Mouse (Mus musculus) embryonic facial prominence, embryonic 10.5 days (tissue): ENCODE results near the gene Fat3. TPM values are rescaled to one million over a fixed set of nuclear protein-coding genes. Genes with fewer than 3 reads are reported as not detected.

Source experiments
- DNase-seq: peaks from one replicate; pipeline ENCODE4 v3.0.0-alpha.2; 2017; ENCODE audit warnings: low spot score
- H3K27ac ChIP-seq: fragments of 300-500 bp; sonication (generic); replicated peaks from 2 replicates; pipeline ENCODE4 v1.5.1; 2016; ENCODE audit warnings: mild to moderate bottlenecking
- H3K27me3 ChIP-seq: fragments of 300-500 bp; sonication (generic); replicated peaks from 2 replicates; pipeline ENCODE4 v1.6.1; 2016; ENCODE audit warnings: low read depth, mild to moderate bottlenecking; ENCODE audit not compliant: poor library complexity, severe bottlenecking
- H3K36me3 ChIP-seq: fragments of 300-500 bp; sonication (generic); replicated peaks from 2 replicates; pipeline ENCODE4 v1.6.1; 2016; ENCODE audit warnings: mild to moderate bottlenecking, moderate library complexity
- H3K4me1 ChIP-seq: fragments of 300-500 bp; sonication (generic); 2 replicates; pipeline ENCODE4 v1.6.1; 2016
- H3K4me3 ChIP-seq: fragments of 300-500 bp; sonication (generic); 2 replicates; pipeline ENCODE4 v1.5.1; 2016; ENCODE audit warnings: mild to moderate bottlenecking, moderate library complexity
- H3K9me3 ChIP-seq: fragments of 300-500 bp; sonication (generic); 2 replicates; pipeline ENCODE4 v1.6.1; 2016; ENCODE audit warnings: mild to moderate bottlenecking
- WGBS: fragments of 180-500 bp; shearing (Covaris S2); methylation state at CpG from one replicate; pipeline ENCODE4 v1.1.7; 2016; 5-methylcytosine and 5-hydroxymethylcytosine counted together
- polyA plus RNA-seq: library from polyadenylated mRNA; unstranded; fragments of >200 nt; fragmentation: Nextera tagmentation; extraction: Ambion mirVana; gene quantifications from 2 replicates; pipeline ENCODE4 v1.2.1, GENCODE M21; 2016

Fat3 gene
- polyA plus RNA-seq, 1 experiment from 2014 or later, result 2.8 TPM

DNA sequence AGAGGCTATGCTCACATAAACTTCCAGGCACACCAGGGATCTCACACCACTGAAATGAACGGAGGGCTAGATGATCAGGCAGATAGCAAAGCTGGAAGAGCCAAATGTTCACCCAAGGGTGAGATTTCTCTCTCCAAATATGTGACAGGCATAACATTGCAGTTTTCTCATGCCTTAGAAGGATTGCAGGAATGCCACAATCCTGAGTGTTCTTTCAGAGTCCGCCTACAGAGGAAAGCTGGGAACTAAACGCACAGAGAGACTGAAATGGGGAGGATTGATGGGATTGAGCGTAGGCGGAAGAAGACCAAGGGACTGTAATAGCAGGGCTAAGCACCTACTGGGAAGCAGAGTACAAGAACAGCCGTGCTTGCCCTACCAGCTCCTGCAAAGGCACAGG is 298.8 kb downstream of the Fat3 start:
- Histone ChIP-seq H3K27me3 (no peaks in the 10 kb centered on the region), H3K4me1 (no peaks in the 10 kb centered on the region), H3K27ac (no peak overlapping the region), H3K9me3 (no peaks in the 10 kb centered on the region), H3K4me3 (no peak overlapping the region), H3K36me3 (no peaks in the 10 kb centered on the region)
- WGBS, result 79% methylated on average over 6 of the region's 6 CpGs
- no peak for DNase-seq

DNA sequence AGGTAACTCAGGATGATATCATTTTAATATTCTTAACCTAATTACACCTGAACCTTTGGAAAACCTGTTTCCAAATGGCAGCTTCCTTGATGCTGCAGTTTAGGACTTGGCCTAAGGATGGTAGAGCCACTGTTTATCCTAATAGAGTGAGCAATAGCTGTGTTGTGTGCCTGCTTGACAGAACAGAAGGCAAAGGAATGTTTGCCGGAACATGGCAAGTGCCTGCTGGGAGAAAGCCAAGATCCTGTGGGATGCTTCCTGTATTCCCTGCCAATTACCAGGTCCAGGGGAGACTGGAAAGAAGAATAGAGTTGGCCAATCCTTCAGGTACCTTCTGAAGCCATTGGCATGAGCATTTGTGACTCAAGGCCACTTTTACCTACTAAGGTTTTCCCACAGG is 300.1 kb downstream of the Fat3 start:
- no peaks in the 10 kb centered on the region for H3K36me3 ChIP-seq
- no peaks in the 10 kb centered on the region for H3K4me1 ChIP-seq
- DNase-seq, result no peak
- no peak overlapping the region for H3K27ac ChIP-seq
- H3K27me3 ChIP-seq, result no peaks in the 10 kb centered on the region
- no peaks in the 10 kb centered on the region for H3K9me3 ChIP-seq
- H3K4me3 ChIP-seq, result no peak overlapping the region
- 83% methylated on average over 1 of the region's 1 CpGs for WGBS

DNA sequence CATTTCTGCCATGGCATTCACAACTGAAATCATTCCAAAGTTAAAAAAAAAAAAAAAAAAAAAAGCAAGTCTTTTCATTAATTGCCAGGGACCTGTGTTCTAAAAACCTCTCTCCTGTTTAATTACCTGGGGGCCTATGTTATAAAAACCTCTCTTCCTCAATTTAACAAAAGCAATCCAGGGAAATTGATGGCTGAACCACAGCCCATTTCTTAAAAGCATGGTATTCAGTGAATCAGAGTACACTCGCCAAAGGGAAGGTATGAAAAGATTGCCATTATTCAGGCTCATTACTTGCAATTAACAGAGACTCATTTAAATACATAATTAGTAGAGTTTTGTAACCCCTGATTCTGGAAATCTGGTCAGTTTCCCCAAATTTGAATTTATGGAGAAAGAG is 314.6 kb downstream of the Fat3 start:
- Histone ChIP-seq H3K36me3 (no peaks in the 10 kb centered on the region), H3K4me1 (peaks cover 8% of the 10 kb centered on the region), H3K27ac (no peak overlapping the region), H3K9me3 (no peaks in the 10 kb centered on the region), H3K4me3 (no peak overlapping the region), H3K27me3 (no peaks in the 10 kb centered on the region)
- 77% methylated on average over 1 of the region's 1 CpGs for WGBS
- no peak for DNase-seq

DNA sequence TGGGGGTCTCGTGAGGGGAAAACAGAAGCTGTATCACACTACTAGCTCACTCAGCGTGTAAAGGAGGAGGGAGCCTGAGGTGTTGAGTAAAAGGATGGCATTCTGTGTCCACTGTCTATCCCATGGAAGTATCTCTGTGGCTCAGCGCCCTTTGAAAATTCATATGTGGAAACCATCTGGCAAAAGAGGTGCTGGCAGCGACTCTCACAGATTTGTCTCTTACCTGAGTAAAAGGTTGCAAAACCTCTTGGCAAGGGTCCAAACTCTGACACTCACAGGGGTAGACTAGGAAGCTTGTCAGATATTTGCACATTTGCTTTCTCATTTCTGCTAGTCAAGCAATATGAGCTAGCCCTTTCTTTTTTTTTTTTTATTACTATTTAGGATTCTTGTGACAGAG is 331.8 kb downstream of the Fat3 start:
- Histone ChIP-seq H3K4me3 (no peak overlapping the region), H3K4me1 (no peaks in the 10 kb centered on the region), H3K27ac (no peak overlapping the region), H3K9me3 (no peaks in the 10 kb centered on the region), H3K27me3 (no peaks in the 10 kb centered on the region), H3K36me3 (no peaks in the 10 kb centered on the region)
- WGBS, result 87% methylated on average over 4 of the region's 4 CpGs
- no peak for DNase-seq

DNA sequence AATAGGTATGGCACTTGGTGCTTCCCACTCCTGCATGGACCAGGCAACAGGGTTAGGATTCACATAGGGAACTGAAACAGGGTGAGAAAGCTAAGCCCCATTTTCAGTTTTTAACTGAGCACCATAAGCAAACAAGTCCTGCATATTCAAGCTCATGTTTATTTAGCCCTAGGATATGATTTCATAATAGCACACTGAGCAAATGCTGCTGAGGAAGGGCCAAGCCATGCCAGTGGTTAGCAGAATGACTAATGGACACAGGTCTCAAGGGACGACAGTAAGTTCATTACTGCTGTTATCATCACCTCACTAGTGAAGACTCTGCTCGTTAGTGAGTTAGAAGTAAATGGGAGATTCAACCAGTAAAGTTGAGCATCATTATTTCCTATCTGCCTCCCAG is 333.0 kb downstream of the Fat3 start:
- Histone ChIP-seq H3K9me3 (no peaks in the 10 kb centered on the region), H3K4me1 (no peaks in the 10 kb centered on the region), H3K27me3 (no peaks in the 10 kb centered on the region), H3K4me3 (no peak overlapping the region), H3K27ac (no peak overlapping the region), H3K36me3 (no peaks in the 10 kb centered on the region)
- DNase-seq, result no peak
- WGBS, result 84% methylated on average over 2 of the region's 2 CpGs

DNA sequence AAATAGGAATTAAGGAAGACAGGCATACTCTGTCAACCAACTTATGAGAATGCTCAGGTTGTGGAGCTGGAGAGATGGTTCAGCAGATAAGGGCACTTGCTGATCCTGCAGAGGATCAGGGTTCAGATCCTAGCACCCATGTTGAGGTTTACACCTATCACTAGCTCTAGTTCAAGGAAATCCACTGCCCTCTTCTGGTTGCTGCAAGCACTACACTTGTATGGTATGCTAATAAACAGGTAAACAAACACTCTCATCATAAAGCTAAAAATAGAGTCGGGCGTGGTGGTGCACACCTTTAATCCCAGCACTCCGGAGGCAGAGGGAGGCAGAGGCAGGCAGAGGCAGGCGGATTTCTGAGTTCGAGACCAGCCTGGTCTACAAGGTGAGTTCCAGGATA is 341.7 kb downstream of the Fat3 start:
- Histone ChIP-seq H3K36me3 (no peaks in the 10 kb centered on the region), H3K4me1 (no peaks in the 10 kb centered on the region), H3K27me3 (no peaks in the 10 kb centered on the region), H3K9me3 (no peaks in the 10 kb centered on the region), H3K27ac (no peak overlapping the region), H3K4me3 (no peak overlapping the region)
- no peak for DNase-seq
- 88% methylated on average over 5 of the region's 5 CpGs for WGBS

DNA sequence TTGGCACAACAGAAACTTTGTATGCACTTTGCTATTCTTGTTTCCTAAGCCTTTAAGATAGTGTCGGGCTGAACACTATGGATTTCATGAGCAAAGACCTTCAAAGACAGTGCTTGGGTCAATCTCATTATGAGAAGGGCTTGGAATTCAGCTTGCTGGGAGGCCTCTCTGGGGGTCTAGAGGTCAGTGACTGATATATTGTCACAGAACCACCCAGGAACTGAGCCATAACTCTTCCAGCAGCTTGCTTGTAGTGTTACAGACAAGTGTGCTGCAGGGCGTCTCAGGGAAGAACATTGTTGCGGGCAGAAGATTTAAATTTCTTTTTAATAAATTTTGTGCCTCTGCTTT is 347.5 kb downstream of the Fat3 start:
- no peak for DNase-seq
- Histone ChIP-seq H3K4me3 (no peak overlapping the region), H3K9me3 (no peaks in the 10 kb centered on the region), H3K27ac (no peak overlapping the region), H3K27me3 (no peaks in the 10 kb centered on the region), H3K4me1 (peaks cover 7% of the 10 kb centered on the region), H3K36me3 (no peaks in the 10 kb centered on the region)
- 47% methylated on average over 3 of the region's 3 CpGs for WGBS

DNA sequence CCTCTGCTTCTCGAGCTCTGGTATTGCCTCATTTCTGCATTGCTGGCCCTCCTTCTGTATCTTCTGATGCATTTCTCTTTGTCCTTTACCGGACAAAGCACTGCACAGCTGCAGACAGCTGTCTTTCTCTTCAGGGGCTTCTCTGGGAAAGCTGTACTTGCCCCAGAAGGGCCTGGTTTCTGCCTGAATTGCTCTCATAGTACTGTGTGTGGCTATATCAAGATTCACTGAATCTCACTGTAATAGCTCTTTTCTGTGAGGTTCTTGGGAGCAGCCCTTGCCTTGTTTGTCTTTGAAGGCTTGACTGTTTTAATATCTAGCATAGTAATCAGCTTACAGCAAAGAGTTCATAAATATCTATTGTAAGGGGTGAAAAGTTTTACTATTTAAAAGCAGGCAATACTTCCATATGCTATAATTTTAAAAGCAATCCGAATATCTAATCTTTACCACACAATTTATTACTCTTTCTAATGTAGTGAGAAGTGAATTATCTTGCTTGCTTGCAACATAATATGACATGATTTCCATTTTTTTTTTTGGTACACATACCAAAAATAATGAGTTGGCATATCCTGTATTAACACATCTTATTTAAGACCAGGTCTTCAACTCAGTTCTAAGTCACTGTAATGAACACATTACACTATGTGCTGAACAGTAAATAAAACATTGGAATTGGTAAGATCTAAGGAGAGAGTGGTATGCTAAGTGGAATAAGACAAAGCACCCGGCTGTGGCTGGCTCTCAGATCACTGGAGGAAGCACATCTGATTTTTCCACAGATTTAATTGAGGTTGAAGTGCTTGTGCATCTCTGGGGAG is 348.1 kb downstream of the Fat3 start:
- Histone ChIP-seq H3K27ac (no peak overlapping the region), H3K4me1 (peaks cover 7% of the 10 kb centered on the region), H3K9me3 (no peaks in the 10 kb centered on the region), H3K4me3 (no peak overlapping the region), H3K36me3 (no peaks in the 10 kb centered on the region), H3K27me3 (no peaks in the 10 kb centered on the region)
- 65% methylated on average over 4 of the region's 4 CpGs for WGBS
- no peak for DNase-seq

DNA sequence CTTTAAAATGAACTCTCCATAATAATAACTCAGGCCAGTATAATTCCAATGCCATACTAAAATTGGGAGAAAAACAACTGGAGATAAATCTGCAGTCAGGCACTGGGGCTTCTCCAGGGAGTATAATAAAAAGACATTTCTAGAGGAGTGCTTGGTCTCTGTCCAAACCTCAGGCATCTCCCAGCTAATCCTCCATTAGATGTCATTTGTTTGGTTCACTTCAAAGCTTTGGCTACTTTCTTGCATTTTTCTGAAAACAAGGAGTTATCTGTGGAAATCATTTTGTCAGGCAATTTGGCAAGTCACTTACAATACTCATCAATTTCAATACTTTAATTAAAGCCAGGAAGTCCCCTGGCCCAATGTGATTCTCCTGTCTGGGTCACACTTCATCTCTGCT is 351.0 kb downstream of the Fat3 start:
- Histone ChIP-seq H3K4me1 (peaks cover 7% of the 10 kb centered on the region), H3K4me3 (no peak overlapping the region), H3K36me3 (no peaks in the 10 kb centered on the region), H3K9me3 (no peaks in the 10 kb centered on the region), H3K27me3 (no peaks in the 10 kb centered on the region), H3K27ac (no peak overlapping the region)
- DNase-seq, result no peak

DNA sequence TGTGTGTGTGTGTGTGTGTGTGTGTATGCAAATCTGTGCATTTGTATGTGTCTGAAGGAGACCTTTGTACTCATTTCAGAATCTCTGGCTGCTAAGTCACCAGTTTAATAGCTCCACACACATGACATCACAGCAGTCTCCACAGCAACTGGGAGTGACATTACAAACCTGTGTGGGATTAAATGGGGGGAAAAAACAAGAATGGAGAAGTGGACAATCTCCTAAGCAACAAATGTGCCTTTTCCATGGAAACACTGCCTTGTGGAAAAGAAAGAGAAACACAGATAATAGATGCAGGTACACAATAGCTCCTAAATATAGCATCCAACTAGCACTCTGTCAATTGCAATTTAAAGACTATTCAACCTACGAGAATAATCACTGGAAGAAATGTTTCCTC is 353.4 kb downstream of the Fat3 start:
- 66% methylated on average over 1 of the region's 1 CpGs for WGBS
- Histone ChIP-seq H3K4me1 (0 out of 2 replicates have a peak, but pooled peaks cover 6% of the 10 kb centered on the region), H3K36me3 (no peaks in the 10 kb centered on the region), H3K4me3 (no peak overlapping the region), H3K27ac (no peak overlapping the region), H3K9me3 (no peaks in the 10 kb centered on the region), H3K27me3 (no peaks in the 10 kb centered on the region)
- DNase-seq, result no peak

DNA sequence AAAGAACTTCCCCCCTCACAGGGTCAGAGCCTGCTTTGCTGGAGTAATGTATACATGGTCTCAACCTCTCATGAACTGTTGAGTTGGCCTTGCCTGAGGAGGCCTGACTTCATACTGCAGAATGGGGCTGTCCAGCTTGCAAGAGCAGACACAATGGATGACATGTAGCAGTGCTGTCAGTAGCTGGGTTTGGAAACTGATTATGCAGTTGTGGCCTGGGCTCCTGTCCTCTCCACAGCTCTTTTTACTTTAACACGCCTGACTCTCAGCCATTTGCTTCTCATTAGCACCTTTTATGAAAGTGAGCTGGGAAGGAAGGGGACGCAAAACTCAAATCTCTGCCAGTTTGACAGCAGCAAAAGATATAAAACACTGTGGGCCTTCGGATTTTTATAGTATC is 356.4 kb downstream of the Fat3 start:
- no peak overlapping the region for H3K4me3 ChIP-seq
- WGBS, result 77% methylated on average over 3 of the region's 3 CpGs
- H3K27me3 ChIP-seq, result no peaks in the 10 kb centered on the region
- no peaks in the 10 kb centered on the region for H3K9me3 ChIP-seq
- 0 out of 2 replicates have a peak, but pooled peaks cover 6% of the 10 kb centered on the region for H3K4me1 ChIP-seq
- no peak overlapping the region for H3K27ac ChIP-seq
- H3K36me3 ChIP-seq, result no peaks in the 10 kb centered on the region
- DNase-seq, result no peak

DNA sequence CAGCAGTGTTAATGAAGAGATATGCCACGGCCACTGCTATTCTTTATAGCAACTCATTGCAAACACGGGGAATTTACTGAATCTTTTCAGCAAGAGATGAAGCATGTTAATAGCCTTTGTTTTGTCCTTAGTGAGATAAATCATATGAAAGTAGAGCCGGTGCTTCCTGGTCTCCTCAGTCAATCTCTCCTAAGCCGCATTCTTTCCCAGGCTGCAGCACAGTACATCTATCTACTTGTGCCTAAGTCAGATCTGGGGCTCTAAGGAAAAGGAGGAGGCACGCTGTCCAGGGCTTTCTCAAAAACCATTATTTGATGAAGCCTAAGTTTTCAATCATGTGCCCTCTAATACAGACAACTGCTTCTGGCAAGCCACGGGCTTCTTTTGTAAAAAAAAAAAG is 361.8 kb downstream of the Fat3 start:
- WGBS, result 79% methylated on average over 6 of the region's 6 CpGs
- Histone ChIP-seq H3K4me3 (no peak overlapping the region), H3K27ac (no peak overlapping the region), H3K36me3 (no peaks in the 10 kb centered on the region), H3K9me3 (no peaks in the 10 kb centered on the region), H3K27me3 (no peaks in the 10 kb centered on the region), H3K4me1 (no peaks in the 10 kb centered on the region)
- no peak for DNase-seq

DNA sequence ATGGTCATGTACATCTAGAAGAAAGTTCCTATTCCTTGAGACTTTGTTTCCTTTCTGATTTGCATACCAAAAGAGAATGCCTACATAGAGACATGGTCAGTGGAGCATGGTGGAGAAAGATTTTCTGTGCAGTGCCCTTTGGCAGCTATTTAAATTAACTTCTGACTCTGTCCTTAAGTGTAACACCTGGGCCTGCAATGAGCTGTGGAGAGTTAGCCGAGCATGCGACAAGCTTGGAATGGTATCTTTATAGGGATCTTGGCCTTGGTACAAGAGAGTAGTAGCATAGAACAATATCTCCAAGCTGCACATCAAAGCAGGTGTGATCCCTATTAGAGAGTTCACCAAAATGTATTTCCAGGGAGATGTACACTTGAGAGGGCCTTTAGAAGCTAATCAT is 368.0 kb downstream of the Fat3 start:
- DNase-seq, result no peak
- no peak overlapping the region for H3K27ac ChIP-seq
- H3K4me3 ChIP-seq, result no peak overlapping the region
- no peaks in the 10 kb centered on the region for H3K4me1 ChIP-seq
- 91% methylated on average over 2 of the region's 2 CpGs for WGBS
- no peaks in the 10 kb centered on the region for H3K36me3 ChIP-seq
- H3K9me3 ChIP-seq, result no peaks in the 10 kb centered on the region
- H3K27me3 ChIP-seq, result no peaks in the 10 kb centered on the region
